Mouse (Mus musculus) cortical plate, adult 2 months (tissue): ENCODE results near the gene Sema6b. TPM values are rescaled to one million over a fixed set of nuclear protein-coding genes. Genes with fewer than 3 reads are reported as not detected.

Source experiments
- H3K27ac ChIP-seq: fragments of 200-500 bp; 2 replicates; pipeline ENCODE4 v1.5.1; 2012; ENCODE audit warnings: low read length, control low read depth, inconsistent platforms; ENCODE audit not compliant: insufficient read depth
- H3K4me1 ChIP-seq: fragments of 200-500 bp; 2 replicates; pipeline ENCODE4 v1.6.1; 2011; ENCODE audit warnings: low read length; ENCODE audit not compliant: control insufficient read depth, insufficient read depth
- H3K4me3 ChIP-seq: fragments of 200-500 bp; 2 replicates; pipeline ENCODE4 v1.5.1; 2011; ENCODE audit warnings: mild to moderate bottlenecking, low read length, control low read depth; ENCODE audit not compliant: insufficient read depth
- CTCF ChIP-seq: fragments of 200-500 bp; IDR thresholded peaks from 2 replicates; pipeline ENCODE4 v1.5.1; 2011; ENCODE audit warnings: mild to moderate bottlenecking, control low read depth, low read length; ENCODE audit not compliant: insufficient read depth; ENCODE audit errors: extremely low read depth
- POLR2A ChIP-seq: fragments of 200-500 bp; IDR thresholded peaks from 2 replicates; pipeline ENCODE4 v1.6.1; 2011; ENCODE audit warnings: mild to moderate bottlenecking, low read length, control low read depth; ENCODE audit not compliant: insufficient read depth; ENCODE audit errors: extremely low read depth
- polyA plus RNA-seq: library from polyadenylated mRNA; depleted of rRNA; stranded (reverse); fragments of >200 nt; gene quantifications from 2 replicates; pipeline ENCODE4 v1.2.3, GENCODE M21; 2012

Gene Sema6b
- polyA plus RNA-seq, 1 experiment: 87.3 TPM

DNA sequence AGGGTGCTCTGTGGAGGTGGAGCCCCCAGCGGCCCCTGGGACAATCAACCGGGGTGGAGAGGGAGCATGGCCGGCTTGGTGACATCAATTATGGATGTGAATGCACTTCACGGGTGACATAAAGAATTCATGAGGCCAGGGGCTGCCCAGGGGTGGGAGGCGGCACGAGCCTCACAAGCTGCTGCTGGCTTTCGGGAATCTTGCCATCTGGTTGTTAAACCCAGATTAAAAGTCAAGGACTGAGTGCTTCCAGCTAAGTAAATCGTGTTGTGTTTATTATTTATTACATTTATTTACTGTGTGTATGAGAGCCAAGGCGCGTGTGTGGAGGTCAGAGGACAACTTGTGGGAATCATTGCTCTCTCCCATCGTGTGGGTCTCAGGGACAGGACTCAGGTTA is 25.5 kb upstream of the Sema6b start:
- no peak overlapping the region for H3K27ac ChIP-seq
- no peak for TF ChIP-seq CTCF
- no peak for TF ChIP-seq POLR2A
- peaks cover 1% of the 10 kb centered on the region; the same call in 1 of the 2 replicates for H3K4me1 ChIP-seq
- no peak overlapping the region for H3K4me3 ChIP-seq

DNA sequence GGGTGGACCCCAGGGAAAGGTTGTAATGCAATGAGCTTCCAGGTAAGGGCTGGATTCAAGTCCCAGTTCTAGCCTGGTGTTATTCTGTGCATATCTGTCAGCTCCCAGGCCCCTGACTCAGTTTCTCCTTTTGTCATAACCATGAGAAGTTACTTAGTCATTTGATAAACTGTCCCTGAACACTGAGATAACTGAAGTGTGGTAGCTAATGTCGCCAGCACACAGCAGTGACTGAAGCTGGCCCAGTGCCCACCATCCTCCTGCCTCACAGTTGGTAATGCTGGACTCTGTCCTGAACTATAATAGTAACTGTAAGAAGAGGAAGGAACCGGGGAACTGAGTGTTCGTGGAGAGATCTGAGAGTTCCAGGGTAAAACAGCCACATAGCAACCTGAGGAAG is 24.4 kb upstream of the Sema6b start:
- TF ChIP-seq CTCF: no peak
- no peak for TF ChIP-seq POLR2A
- Histone ChIP-seq H3K27ac (no peak overlapping the region), H3K4me3 (no peak overlapping the region), H3K4me1 (peaks cover 1% of the 10 kb centered on the region; the same call in 1 of the 2 replicates)

DNA sequence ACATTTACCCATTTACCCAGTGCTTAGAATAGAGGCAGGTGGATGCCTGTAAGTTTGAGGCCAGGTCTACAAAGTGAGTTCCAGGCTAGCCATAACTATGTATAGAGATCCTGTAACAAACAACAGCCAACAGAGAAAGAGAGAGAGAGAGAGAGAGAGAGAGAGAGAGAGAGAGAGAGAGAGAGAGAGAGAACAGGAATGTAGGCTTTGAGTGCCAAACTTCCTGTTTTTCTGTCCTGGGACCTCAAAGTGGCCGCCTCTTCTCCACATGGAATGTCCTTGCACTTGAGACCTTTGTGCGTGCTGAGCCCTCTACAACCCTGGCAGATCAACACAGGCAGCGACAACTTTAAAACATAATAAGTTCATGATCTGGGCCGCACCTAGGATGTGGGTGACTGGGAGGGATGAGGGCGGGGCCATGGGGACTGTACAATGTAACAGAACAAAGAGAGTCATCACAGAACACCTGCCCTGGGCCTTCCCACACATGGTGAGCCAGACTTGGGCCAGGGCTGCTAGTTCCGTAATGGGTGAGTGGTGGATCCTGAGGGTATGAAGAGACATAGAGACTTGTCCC is 23.5 kb upstream of the Sema6b start:
- Histone ChIP-seq H3K4me1 (peaks cover 1% of the 10 kb centered on the region; the same call in 1 of the 2 replicates), H3K4me3 (no peak overlapping the region), H3K27ac (no peak overlapping the region)
- TF ChIP-seq POLR2A (no peak), CTCF (no peak)

DNA sequence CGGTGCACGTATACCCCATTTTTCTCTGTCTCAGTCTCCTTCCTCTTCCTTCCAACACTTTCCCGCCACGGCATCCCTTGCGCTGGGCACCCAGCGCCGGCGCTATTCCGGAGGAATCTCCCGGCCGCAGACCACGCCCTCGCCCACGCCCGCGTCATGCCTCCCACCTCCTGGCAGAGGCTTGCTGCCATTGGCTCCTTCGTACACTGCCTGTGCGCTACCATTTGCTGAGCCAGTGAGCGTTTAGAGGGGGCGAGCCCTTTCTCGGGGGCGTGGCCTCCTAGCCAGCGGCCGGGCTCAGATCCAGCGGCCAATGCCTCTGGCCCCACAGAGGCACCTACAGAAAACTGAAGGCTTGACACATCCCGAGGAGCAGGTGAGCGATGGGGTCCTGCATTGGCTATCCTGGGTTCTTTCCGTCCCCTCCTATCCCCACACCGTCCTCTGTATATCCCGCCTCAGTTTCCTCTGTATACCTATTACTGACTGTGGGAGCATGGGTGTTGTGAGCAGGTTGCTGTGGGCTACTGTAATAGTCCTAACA is 22.2 kb upstream of the Sema6b start, which contains the start of gene Tnfaip8l1:
Gene Tnfaip8l1, plus strand, starts transcription at position 247 of the 544 bp plus-strand sequence.
- Histone ChIP-seq H3K4me1 (peaks cover 1% of the 10 kb centered on the region; the same call in 1 of the 2 replicates), H3K4me3 (peak within 1 kb of the TSS; percentile 49), H3K27ac (no peak within 1 kb of the TSS)
- TF ChIP-seq CTCF (no peak), POLR2A (no peak; the same call in 1 of the 2 replicates)

DNA sequence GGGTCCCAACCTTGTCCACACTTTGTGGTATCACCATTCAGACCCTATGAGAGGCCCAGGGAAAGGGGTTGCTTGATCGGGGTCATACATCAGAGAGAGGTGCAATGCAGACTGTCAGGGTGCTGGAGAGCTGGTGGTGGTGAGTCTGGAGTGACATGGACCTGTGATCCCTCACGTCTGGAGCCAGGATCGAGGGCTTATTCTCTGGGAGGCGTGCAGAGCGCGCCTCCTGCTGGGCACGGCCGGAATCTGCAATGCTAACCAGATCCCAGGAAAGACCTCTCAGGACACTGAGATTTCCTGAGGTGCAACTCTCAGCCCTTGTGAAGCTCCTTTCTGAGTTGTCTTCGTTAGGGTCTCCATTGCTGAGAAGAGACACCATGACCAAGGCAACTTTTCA is 19.6 kb upstream of the Sema6b start:
- TF ChIP-seq CTCF (peak; percentile 79), POLR2A (no peak)

DNA sequence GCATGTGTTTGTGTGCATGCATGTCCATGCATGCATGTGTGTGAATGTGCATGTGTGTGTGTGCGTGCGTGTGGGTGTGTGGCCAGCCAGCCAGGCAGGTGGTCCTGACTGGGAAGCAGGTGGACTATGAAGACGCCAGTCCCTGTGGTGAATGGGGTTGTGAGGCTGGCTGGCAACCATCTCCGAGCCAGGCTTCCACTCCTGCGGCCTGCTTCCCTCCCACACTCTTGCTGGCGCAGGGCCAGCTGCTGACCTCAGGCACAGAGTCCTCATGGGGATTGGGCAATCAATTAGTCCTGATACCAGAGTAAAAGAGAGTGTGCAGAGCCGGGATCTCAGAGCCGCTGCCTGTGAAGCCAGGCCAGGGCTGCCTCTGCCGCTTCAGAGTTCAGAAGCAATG is 13.5 kb upstream of the Sema6b start:
- Histone ChIP-seq H3K4me3 (no peak overlapping the region), H3K4me1 (0 out of 2 replicates have a peak, but pooled peaks cover 2% of the 10 kb centered on the region), H3K27ac (no peak overlapping the region)
- no peak for TF ChIP-seq CTCF

More for the DNA sequence above, 19.6 kb upstream of the Sema6b start:
- peaks cover 1% of the 10 kb centered on the region; the same call in 1 of the 2 replicates for H3K4me1 ChIP-seq
- H3K27ac ChIP-seq: no peak overlapping the region
- no peak overlapping the region for H3K4me3 ChIP-seq

DNA sequence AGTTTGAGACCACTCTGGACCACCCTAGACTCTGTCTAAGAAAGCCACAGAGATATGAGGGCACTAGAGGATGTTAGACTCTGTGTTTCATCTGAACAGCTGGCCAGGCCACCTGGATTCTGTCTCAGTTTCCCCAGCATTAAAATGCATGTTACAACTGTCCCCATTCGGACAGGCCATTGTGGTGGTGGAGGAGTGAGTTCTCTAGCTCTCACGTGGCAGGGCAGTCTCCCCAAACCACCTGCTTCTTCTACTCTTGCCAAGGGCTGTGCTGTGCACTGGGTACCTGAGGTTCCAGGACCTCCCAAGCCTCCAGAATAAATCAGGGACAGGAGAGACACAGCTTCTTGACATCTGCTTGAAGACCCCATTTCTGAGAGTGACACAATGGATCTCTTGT is 9.8 kb upstream of the Sema6b start:
- TF ChIP-seq CTCF (no peak), POLR2A (no peak)
- Histone ChIP-seq H3K4me1 (0 out of 2 replicates have a peak, but pooled peaks cover 2% of the 10 kb centered on the region), H3K4me3 (no peak overlapping the region), H3K27ac (no peak overlapping the region)

DNA sequence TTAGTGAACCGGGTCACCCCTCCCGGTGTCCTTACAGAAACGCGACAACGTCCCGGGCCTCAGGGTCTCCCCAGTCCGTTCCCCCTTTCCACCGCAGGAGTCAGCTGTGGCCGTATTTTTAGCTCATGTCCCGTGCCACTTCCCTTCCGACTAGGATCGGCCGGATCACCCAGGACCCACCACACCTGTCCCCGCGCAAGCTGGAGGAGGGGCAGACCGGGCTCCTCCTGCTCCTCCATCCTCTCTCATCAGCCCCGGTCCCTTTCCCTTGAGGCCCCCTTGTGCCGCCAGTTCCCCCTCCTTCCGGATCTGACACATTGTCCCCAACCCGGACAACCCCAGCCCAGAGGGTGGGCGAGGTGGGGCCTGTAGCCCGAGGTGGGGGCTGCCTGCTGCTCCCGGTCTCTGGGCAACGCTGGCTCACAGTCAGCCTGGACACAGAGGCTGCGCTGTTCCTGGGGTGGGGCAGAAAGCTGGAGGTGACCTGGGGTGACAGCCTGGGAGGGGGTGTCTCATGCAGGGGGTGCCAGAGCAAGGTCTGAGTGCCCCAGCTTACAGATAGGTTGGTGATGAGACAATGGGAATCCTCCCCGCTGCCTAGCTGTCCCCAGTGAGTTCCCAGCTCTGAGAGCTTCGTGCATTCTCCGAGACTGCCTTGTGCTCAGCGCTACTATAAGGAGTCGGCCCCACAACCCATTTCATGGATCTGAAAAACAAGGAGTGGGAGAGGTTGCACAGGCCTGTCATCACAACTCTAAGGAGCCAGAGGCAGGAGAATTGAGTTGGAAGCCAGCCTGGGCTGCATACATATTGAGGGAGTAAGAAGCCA is 8.9 kb upstream of the Sema6b start:
- 0 out of 2 replicates have a peak, but pooled peaks cover 2% of the 10 kb centered on the region for H3K4me1 ChIP-seq
- no peak overlapping the region for H3K27ac ChIP-seq
- peak overlapping the region; percentile 20 for H3K4me3 ChIP-seq
- TF ChIP-seq CTCF (no peak), POLR2A (no peak)

DNA sequence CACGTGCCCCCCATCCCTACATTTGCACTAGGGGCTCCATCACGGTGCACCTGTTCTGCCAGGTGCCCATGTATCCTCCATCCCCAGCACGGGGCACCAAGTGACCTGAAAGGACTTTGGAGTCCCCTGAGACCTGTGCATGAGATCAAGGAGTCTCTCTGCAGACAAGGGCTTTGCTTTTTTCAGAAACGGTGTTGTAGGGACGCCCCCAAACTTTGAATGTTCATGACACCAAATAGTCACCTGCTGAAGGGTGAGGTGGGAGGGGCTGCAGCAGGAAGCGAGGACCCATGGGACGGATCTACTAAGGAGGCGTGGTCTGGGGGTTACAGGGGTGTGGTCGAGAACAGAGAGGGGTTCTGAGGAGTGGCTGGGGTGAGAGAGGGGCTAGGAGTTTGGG is 8.1 kb upstream of the Sema6b start:
- TF ChIP-seq POLR2A (no peak), CTCF (no peak)
- Histone ChIP-seq H3K27ac (no peak overlapping the region), H3K4me1 (no peaks in the 10 kb centered on the region), H3K4me3 (no peak overlapping the region; the same call in 1 of the 2 replicates)

DNA sequence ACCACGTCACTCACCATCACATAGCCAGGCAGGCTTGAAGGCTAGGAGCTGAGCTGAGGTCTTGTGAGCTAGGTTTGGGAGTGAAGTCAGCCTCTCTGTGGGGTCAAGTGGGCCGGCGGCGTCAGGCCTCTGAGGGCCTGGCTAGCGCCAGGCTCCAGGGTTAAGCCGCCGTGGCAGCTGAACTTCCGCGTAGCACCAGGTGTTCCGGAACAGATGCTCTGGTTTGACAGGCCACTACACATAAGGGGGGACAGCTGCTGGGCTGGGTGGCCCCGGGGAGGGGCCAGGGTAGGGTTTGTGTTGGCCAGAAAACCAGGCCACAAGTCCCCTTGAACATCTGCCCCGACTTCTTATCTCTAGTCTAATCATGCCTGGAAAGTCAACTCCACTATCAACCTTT is 7.3 kb upstream of the Sema6b start:
- no peak overlapping the region for H3K4me3 ChIP-seq
- TF ChIP-seq CTCF (no peak), POLR2A (no peak)

More for the DNA sequence above, 7.3 kb upstream of the Sema6b start:
- Histone ChIP-seq H3K4me1 (no peaks in the 10 kb centered on the region), H3K27ac (no peak overlapping the region)
